Mouse (Mus musculus) lung, postnatal 0 days (tissue): ENCODE results near the gene Cdh6. TPM values are rescaled to one million over a fixed set of nuclear protein-coding genes. Genes with fewer than 3 reads are reported as not detected.
A peak's percentile ranks its signal among the peaks of the same experiment; 100 is the strongest.

ENCODE experiments used
- ATAC-seq: fragments of 200-750 bp; cut with Nextera tagmentation; 2 replicates; pipeline ENCODE4 v1.8.0; 2017; ENCODE audit warnings: moderate library complexity
- DNase-seq: peaks from one replicate; pipeline ENCODE4 v3.0.0-alpha.2; 2016; ENCODE audit warnings: low spot score
- H3K27ac ChIP-seq: fragments of 300-500 bp; sonication (generic); 2 replicates; pipeline ENCODE4 v1.5.1; 2014; ENCODE audit warnings: antibody characterized with exemption, mild to moderate bottlenecking, low read length, mixed read lengths
- H3K27me3 ChIP-seq: fragments of 300-500 bp; sonication (generic); replicated peaks from 2 replicates; pipeline ENCODE4 v1.6.1; 2014; ENCODE audit warnings: low read length, mixed read lengths; ENCODE audit not compliant: insufficient read depth
- H3K36me3 ChIP-seq: fragments of 300-500 bp; sonication (generic); 2 replicates; pipeline ENCODE4 v1.6.1; 2014; ENCODE audit warnings: low read length, mixed read lengths; ENCODE audit not compliant: insufficient read depth
- H3K4me1 ChIP-seq: fragments of 300-500 bp; sonication (generic); 2 replicates; pipeline ENCODE4 v1.6.1; 2014; ENCODE audit warnings: antibody characterized with exemption, low read depth, low read length, mixed read lengths; ENCODE audit not compliant: insufficient read depth
- H3K4me2 ChIP-seq: fragments of 300-500 bp; sonication (generic); replicated peaks from 2 replicates; pipeline ENCODE4 v1.6.1; 2014; ENCODE audit warnings: low read depth, mild to moderate bottlenecking, low read length, moderate library complexity, mixed read lengths
- H3K4me3 ChIP-seq: fragments of 300-500 bp; sonication (generic); 2 replicates; pipeline ENCODE4 v1.5.1; 2014; ENCODE audit warnings: low read depth, low read length
- H3K9ac ChIP-seq: fragments of 300-500 bp; sonication (generic); replicated peaks from 2 replicates; pipeline ENCODE4 v1.6.1; 2014; ENCODE audit warnings: low read depth, mild to moderate bottlenecking
- H3K9me3 ChIP-seq: fragments of 300-500 bp; sonication (generic); 2 replicates; pipeline ENCODE4 v1.6.1; 2016; ENCODE audit warnings: low read length, mixed read lengths
- CTCF ChIP-seq: IDR thresholded peaks from 2 replicates; pipeline ENCODE4 v1.5.1; 2016; ENCODE audit warnings: antibody characterized with exemption, mild to moderate bottlenecking
- EP300 ChIP-seq: IDR thresholded peaks from 2 replicates; pipeline ENCODE4 v1.6.1; 2016; ENCODE audit warnings: antibody characterized with exemption, mild to moderate bottlenecking, control low read depth
- WGBS: fragments of 180-500 bp; shearing (Covaris S2); extraction: QIAGEN DNeasy Blood & Tissue Kit; methylation state at CpG from one replicate; pipeline ENCODE4 v1.1.7; 2014; 5-methylcytosine and 5-hydroxymethylcytosine counted together
- polyA plus RNA-seq: library from polyadenylated mRNA; unstranded; fragments of >200 nt; fragmentation: Nextera tagmentation; extraction: Ambion mirVana; gene quantifications from 2 replicates; pipeline ENCODE4 v1.2.1, GENCODE M21; 2015

Cdh6 gene
- polyA plus RNA-seq, 1 experiment from 2014 or later = 0.51 TPM

GRCm38 (mm10) chr15:13181014-13181413 lies 7.5 kb upstream of the Cdh6 start:
- Histone ChIP-seq H3K4me3 (no peak overlapping the region), H3K4me2 (no peak overlapping the region), H3K27me3 (0 out of 2 replicates have a peak, but pooled peaks cover 2% of the 10 kb centered on the region), H3K27ac (no peak overlapping the region), H3K36me3 (no peaks in the 10 kb centered on the region), H3K9ac (no peak overlapping the region), H3K9me3 (no peaks in the 10 kb centered on the region), H3K4me1 (no peaks in the 10 kb centered on the region)
- ATAC-seq (no peak), DNase-seq (peak; percentile 46)
- TF ChIP-seq CTCF = peak; percentile 92
- TF ChIP-seq EP300 = no peak
- 31% methylated on average over 4 of the region's 4 CpGs for WGBS

GRCm38 (mm10) chr15:13175978-13176377 lies 2.5 kb upstream of the Cdh6 start:
- DNase-seq = no peak
- TF ChIP-seq EP300 (no peak), CTCF (no peak)
- Histone ChIP-seq H3K4me2 (no peak overlapping the region), H3K9me3 (no peaks in the 10 kb centered on the region), H3K27me3 (0 out of 2 replicates have a peak, but pooled peaks cover 8% of the 10 kb centered on the region), H3K4me1 (peaks cover 3% of the 10 kb centered on the region; the same call in 1 of the 2 replicates), H3K9ac (no peak overlapping the region), H3K4me3 (no peak overlapping the region), H3K36me3 (no peaks in the 10 kb centered on the region), H3K27ac (no peak overlapping the region)
- 25% methylated on average over 9 of the region's 9 CpGs for WGBS
- no peak for ATAC-seq

GRCm38 (mm10) chr15:13174618-13174980 lies 1.1 kb upstream of the Cdh6 start:
- H3K4me1 ChIP-seq = peaks cover 3% of the 10 kb centered on the region; the same call in 1 of the 2 replicates
- DNase-seq (no peak), ATAC-seq (no peak)
- H3K27me3 ChIP-seq = 0 out of 2 replicates have a peak, but pooled peaks cover 8% of the 10 kb centered on the region
- TF ChIP-seq CTCF (no peak), EP300 (no peak)
- H3K36me3 ChIP-seq = no peaks in the 10 kb centered on the region
- no peak overlapping the region for H3K9ac ChIP-seq
- 18% methylated on average over 6 of the region's 6 CpGs for WGBS
- no peak overlapping the region for H3K4me2 ChIP-seq
- no peak overlapping the region for H3K27ac ChIP-seq
- no peak overlapping the region; the same call in 1 of the 2 replicates for H3K4me3 ChIP-seq
- H3K9me3 ChIP-seq = no peaks in the 10 kb centered on the region

- TF ChIP-seq EP300 = no peak
- TF ChIP-seq CTCF = no peak
- Histone ChIP-seq H3K27ac (no peak overlapping the region), H3K4me3 (peak overlapping the region; percentile 43), H3K4me1 (peaks cover 3% of the 10 kb centered on the region; the same call in 1 of the 2 replicates), H3K27me3 (0 out of 2 replicates have a peak, but pooled peaks cover 8% of the 10 kb centered on the region), H3K9ac (no peak overlapping the region), H3K4me2 (peak overlapping the region; percentile 75), H3K9me3 (no peaks in the 10 kb centered on the region), H3K36me3 (no peaks in the 10 kb centered on the region)
- WGBS = 2% methylated on average over 27 of the region's 27 CpGs
- DNase-seq = no peak
- no peak for ATAC-seq
These were observed 554 bp upstream of the Cdh6 start for GRCm38 (mm10) chr15:13173840-13174617.

GRCm38 (mm10) chr15:13172365-13173070 lies 957 bp downstream of the Cdh6 start:
- WGBS = under 1% methylated on average over 26 of the region's 26 CpGs
- Histone ChIP-seq H3K4me1 (peaks cover 3% of the 10 kb centered on the region; the same call in 1 of the 2 replicates), H3K9me3 (no peaks in the 10 kb centered on the region), H3K4me3 (peak overlapping the region; percentile 43), H3K27ac (no peak overlapping the region), H3K9ac (no peak overlapping the region), H3K4me2 (peak overlapping the region; percentile 75), H3K36me3 (no peaks in the 10 kb centered on the region), H3K27me3 (0 out of 2 replicates have a peak, but pooled peaks cover 8% of the 10 kb centered on the region)
- no peak for DNase-seq
- no peak for TF ChIP-seq EP300
- TF ChIP-seq CTCF = no peak
- ATAC-seq = no peak
